Mouse (Mus musculus): ENCODE results near the gene Cdc45. TPM values are rescaled to one million over a fixed set of nuclear protein-coding genes. Genes with fewer than 3 reads are reported as not detected.

The Cdc45 gene
- polyA plus RNA-seq (2012; rRNA removed) = 10.8 and 17.1 TPM in 2 replicates

DNA sequence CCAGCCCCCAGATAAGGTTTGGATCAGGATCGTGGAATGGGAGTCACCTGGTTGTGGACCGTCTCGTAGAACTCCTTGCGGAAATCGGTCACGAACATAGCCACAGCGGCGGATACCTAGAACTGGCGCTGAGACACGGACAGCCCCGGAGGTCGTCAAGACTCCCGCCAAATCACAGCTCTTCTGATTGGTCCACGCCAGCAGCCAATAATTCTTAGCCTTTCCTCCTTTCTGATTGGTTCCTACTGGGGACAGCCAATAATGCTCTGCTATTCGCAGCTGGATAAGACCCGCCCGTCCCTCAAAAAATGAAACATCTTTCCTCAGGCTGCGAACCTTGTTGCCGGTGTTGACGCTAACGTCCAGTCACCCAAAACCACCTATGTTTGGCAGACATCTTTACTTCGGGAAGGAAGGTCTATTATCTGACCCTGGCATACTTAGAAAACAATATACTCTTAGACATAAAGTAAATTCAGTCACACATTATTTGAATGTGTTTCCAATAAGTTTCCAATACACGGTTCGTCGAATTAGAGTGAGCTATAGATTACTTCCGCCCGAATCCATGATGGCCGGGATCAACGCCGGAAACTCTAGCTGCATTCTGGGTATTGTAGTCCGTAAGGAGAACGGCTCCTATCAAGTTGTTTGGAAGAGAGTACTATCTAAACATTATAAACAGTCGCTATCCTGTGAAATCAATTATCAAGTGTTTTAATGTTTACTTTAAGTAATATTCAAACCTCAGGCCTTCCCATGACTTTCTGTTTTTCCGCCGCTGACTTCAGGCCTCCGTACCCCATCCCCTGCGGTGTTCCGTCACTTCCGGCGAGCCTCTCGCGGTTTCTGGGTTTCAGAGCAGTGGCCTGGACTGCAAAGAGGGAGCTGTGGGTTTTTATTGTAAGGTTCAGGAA is at the start of gene Cdc45, which contains the start of gene Ufd1:
Gene Cdc45 (minus strand): TSS at position 520 of the 917 bp plus-strand sequence.
Gene Ufd1 (plus strand): TSS at position 312 of the 917 bp plus-strand sequence.

GRCm38 (mm10) chr16:18836468-18837208 is 24.9 kb upstream of the Cdc45 start, which contains the start of the genes 2510002D24Rik and Gm28539:
TSS of gene 2510002D24Rik (plus strand) at chr16:18836578.
TSS of gene Gm28539 (plus strand) at chr16:18836584.

DNA sequence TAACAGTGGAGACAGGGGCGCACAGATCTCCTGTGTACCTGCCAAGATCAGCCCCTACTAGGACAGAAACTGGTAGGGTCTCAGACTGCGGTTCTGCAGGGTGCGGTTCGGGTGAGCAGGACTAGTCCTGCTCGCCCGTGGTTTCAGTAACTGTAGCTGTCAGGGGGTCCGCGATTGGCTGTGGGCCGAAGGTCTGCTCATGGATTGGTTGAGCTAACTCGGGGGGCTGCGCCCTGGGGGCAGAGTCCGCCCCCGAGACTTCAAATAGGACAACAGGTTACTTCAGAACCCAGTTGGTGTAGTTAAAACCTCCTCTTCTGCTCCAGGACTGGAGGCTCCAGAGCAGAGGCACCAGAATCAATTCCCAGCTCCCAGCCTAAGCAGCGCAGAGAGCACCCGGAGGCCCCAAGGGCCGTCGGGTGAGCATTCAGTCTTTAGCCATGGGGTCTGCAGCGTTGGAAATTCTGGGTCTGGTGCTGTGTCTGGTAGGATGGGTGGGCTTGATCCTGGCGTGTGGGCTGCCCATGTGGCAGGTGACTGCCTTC is 35.2 kb downstream of the Cdc45 start, which contains the start of gene Cldn5:
Gene Cldn5 (plus strand): TSS at position 292 of the 545 bp plus-strand sequence.

Other genes starting within 250 kb of the Cdc45 start
- gene Tbx1, start 221.3 kb downstream of the Cdc45 start, polyA plus RNA-seq (2012; rRNA removed) = 12.2 and 14.2 TPM in 2 replicates
- gene Gp1bb, start 189.6 kb downstream of the Cdc45 start, polyA plus RNA-seq (2012; rRNA removed) = 26.8 and 54.9 TPM in 2 replicates
- gene Gm49601, start 185.6 kb downstream of the Cdc45 start, polyA plus RNA-seq (2012; rRNA removed) = 19.4 and 20.3 TPM in 2 replicates
- gene Sept5, start 182.0 kb downstream of the Cdc45 start, polyA plus RNA-seq (2012; rRNA removed) = 47.0 and 49.5 TPM in 2 replicates
- 163 and 176 TPM in 2 replicates for gene Cldn5, start 35.1 kb downstream of the Cdc45 start, polyA plus RNA-seq (2012; rRNA removed)
- 18.9 and 25.8 TPM in 2 replicates for gene Ufd1, start 208 bp downstream of the Cdc45 start, polyA plus RNA-seq (2012; rRNA removed)
- gene 2510002D24Rik, start 24.6 kb upstream of the Cdc45 start, polyA plus RNA-seq (2012; rRNA removed) = 64.9 and 69.6 TPM in 2 replicates
- gene Gm28539, start 24.6 kb upstream of the Cdc45 start, polyA plus RNA-seq (2012; rRNA removed) = 0.44 and 2.4 TPM in 2 replicates
- gene Mrpl40, start 64.9 kb upstream of the Cdc45 start, polyA plus RNA-seq (2012; rRNA removed) = 12.0 and 12.1 TPM in 2 replicates
- gene Hira, start 65.0 kb upstream of the Cdc45 start, polyA plus RNA-seq (2012; rRNA removed) = 78.1 and 100 TPM in 2 replicates

All from ovary, adult 2 months (tissue).